Mouse (Mus musculus) spleen, postnatal 10 days (tissue): ENCODE data around the gene Asb15.

Experiments used
- DNase-seq, 2 experiments: peaks; one replicate each; pipeline ENCODE4 v3.0.0; 2021 to 2022; ENCODE audit warnings: low spot score in 2 of 2

Gene Asb15

DNA sequence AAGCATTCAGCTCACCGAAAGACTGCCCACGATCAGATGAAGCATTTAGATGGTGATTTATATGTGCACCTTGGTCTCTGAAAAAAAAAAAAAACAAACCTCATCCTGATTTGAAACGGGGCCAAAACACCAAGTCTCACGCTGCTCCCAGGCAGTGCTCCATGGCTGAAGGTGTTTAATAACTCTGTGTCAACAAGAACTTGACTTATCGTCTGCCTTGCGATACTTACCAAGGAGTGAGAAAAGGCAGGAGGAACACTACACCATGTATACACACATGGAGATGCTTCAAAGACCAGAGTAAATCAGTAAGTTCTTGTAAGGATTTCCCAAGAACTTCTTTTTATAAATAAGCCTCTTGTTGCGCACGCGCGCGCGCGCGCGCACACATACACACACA is 79.6 kb downstream of the Asb15 start:
- DNase-seq, result no peak

DNA sequence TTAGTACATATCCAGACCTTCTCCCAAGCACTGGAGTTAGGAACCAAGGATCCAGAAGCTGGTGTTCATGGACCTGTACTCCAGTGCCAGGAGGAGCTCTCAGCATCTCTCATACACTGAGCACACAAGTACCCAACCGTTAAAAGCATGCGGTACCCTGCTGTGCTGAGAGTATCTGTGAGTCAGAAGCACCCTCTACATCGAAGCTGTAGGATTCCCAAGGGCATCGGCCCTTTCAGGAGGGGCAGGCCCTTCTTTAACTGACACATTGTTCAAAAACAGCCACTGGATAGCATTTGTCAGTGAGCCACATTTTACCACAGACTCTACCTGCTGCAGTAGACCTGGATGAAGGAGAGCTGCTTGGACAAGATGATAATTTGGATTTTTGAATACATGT is 80.2 kb downstream of the Asb15 start:
- DNase-seq, result no peak

DNA sequence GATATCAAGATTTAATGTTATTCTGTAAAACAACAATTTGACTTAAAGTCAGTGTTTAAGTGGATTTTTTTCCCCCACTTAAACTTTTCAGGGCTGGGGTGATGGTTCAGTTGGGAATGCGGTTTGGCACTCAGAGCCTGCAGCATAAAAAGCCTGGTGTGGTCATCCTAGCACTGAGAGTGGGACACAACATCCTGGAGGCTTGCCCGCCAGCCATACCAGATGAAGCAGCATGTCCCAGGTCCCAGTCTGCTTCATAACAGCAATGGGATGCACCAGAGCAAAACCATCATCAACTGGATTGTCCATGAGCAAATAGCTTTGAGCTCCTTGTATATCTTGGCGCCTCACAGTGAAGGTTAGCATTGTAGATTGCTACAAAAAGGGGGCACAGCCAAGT is 80.7 kb downstream of the Asb15 start:
- no peak for DNase-seq

DNA sequence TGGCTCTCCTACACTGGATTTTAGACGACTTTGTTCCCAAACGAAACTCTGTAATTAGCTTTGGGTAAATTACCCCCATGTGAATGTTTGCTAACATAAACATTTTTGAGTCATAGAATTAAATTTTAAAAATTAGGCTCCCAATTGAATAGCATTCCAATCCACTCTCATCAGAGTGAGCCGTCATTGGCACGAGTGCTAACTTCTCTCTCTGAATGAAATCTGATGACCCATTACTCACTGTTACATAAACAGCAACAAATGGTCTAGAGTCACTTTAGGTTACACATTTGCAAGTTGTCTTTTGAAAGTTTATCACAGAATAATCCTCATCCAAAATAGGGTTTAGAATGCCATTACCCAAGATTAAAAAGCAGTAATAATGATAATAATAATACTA is 81.6 kb downstream of the Asb15 start:
- no peak for DNase-seq

DNA sequence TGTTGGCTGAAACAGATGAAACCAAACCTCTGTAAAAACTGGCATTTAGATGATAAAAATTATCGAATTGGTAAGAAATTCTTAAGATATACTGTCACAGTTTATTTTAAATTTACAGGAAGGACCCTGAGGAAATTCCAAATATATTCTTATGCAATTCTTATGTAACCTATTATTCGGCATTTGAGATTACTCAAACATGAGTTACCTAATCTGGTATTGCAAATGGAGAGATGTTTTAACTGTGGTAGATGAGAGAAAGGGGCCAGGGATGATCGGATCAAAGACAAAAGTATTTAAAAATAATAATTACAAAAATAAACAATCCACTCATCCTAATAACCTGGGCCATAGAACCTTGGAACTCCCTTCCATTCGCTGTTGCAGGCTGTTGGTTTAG is 82.4 kb downstream of the Asb15 start:
- no peak for DNase-seq

DNA sequence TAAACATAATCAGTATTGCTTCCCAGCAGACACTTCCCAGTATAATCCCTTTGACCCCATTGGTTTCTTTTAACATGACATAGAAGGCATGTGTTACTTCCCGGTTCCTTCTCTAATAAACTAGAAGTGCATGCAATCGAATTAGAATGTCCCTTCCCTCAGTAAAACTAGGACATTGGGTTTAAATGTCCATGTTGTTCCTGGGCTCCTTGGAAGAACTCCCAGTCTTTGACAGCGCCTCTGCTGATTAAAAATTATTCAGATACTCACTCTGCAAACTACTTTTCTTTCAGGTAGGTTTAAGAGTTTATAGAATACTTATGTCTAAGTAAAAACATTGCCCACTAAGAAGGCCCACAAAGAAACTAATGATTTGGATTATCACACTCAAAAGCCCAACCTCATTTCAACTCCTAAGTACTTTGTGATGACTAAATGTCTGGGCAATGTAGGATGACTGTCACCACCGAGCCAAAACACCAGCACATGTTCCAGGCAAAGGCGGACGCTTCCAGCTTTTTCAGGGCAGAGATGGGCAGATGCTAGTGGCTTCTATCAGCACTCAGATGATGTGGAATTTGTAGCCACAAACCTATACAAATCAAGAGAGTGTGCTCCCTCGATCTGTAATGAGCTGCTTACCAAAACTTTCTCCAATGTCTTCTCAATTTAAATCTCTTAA is 84.3 kb downstream of the Asb15 start:
- DNase-seq, result no peak

DNA sequence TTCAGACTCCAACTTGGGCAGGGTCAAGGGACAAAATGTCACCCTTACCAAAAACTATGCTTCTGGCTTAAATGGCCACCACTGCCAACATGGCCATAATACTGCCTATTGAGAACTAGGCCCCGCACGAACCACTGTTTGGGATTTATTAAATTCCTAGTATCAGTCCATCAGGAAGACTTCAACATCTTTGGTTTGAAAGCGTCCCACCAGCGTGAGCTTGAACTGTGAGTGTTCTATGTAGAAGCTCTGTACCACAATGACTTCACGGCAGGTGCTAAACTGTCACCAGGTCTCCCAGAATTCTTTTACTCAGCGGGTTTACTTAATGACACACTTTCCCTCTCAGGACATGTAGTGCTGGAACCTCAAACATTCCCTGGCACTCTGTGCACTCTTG is 85.4 kb downstream of the Asb15 start:
- no peak for DNase-seq

DNA sequence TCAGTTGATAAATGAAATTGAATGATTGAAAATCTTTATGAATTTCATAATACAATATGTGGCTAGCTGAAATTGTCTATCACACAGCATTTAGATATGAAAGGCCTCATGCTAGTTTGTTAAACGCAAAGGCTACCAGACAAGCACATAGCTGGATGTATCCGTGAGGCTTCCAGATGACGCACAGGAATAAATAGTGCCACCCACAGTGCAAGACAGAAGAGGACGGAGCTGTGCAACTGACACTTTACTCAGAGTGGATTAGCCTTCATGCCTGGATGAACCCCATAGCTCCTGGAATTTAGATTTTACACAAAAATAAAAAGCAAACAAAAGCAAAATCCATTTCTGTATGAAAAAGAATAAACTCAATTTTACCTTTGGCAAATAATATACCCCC is 86.0 kb downstream of the Asb15 start:
- no peak for DNase-seq

DNA sequence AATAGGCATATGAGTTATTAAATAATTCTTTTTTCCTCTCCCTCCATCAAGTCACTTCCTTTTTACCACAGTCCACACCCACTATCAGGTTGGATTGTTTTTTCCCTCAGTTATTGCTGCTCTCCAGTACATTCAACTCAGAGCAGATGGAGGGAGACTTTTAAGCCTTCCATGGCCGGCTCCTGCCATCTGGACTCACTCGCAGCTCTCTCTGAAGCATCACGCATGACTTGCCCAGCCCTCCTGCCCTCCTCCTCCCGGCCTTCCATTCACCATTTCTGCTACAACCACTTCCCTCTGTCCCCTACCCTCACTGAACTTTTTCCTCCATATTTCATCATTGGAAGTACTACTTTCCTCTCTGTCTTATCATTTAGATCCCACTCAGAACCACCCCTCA is 88.8 kb downstream of the Asb15 start:
- no peak for DNase-seq

DNA sequence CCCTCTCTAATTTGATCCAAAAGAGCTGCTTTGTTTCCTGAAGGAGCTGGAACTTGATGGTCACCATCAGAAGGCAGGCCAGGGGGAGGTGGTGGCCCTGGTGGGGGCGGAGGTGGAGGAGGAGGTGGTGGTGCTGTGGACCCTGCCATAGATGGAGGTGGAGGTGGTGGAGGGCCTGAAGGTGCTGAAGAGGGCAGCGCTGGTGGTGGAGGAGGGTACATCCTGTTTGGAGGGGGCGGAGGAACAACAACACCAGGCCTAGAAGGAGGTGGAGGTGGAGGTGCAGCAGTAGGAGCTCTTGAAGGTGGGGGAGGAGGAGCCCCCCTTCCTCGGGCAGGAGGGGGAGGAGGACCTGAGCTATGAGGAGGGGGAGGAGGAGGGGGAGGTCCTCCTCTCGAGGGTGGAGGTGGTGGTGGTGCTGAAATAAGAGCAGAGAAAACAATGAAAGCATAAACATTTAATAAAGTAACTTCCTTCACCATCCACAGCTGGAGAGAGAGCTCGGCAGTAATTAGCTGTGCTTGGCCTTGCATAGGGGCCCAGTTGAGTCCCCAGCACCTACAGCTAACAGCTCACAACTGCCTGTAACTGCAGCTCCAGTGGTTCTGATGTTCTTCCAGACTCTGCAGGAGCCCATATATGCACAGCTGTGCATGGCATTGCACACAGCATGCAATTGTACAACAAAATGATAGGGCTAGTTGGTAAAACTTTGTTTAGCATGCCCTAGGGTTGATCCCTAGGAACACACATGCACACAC is 91.5 kb downstream of the Asb15 start:
- no peak for DNase-seq

DNA sequence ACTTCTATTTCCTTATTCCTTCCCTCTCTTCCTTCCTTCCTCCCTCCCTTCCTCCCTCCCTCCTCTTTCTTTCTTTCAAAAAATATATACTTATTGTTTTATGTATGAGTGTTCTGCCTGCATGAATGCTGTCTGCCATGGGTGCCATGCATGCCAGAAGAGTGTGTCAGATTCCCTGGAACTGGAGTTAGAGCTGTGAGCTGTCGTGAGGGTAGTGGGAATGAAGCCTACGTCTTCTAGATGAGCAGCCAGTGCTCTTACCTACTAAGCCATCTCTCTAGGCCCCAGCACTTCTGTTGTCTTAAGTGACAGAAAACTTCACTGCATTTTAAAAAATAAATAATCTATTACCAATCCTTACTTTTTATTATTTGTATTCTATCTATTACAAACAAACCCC is 93.0 kb downstream of the Asb15 start:
- DNase-seq, result no peak

DNA sequence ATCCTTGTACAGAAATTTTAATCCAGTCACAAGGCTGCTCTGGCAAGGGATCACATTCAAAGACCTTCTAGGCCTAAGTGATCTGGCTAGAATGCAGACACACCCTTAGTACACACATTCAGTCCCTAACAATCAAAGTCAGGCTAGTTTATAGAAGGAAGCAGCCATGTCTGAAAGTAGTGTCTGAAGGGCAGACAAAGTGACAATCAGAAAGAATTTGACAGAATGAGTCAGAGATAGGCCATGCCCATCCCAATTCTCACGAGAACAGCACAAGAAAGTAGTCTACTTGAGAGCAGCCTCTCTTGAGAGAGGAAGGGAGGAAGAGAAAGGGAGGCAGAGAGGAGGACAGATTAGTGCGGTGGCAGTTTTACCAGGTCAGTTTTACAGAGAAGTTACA is 94.2 kb downstream of the Asb15 start:
- no peak for DNase-seq
